Mouse (Mus musculus) ES-E14 (cell line): ENCODE results near the gene Mllt3.

Experiments used
- HCFC1 ChIP-seq: IDR thresholded peaks from 2 replicates; pipeline ENCODE4 v1.6.1; 2012; ENCODE audit warnings: low read length, inconsistent platforms, borderline replicate concordance; ENCODE audit not compliant: insufficient read depth
- MAFK ChIP-seq: IDR thresholded peaks from 2 replicates; pipeline ENCODE4 v1.6.1; 2014; ENCODE audit warnings: mild to moderate bottlenecking, low read depth, low read length, inconsistent platforms; ENCODE audit not compliant: insufficient read depth
- ZC3H11A ChIP-seq: IDR thresholded peaks from 2 replicates; pipeline ENCODE4 v1.6.1; 2012; ENCODE audit warnings: low read depth, mild to moderate bottlenecking, inconsistent platforms, low read length, borderline replicate concordance

DNA sequence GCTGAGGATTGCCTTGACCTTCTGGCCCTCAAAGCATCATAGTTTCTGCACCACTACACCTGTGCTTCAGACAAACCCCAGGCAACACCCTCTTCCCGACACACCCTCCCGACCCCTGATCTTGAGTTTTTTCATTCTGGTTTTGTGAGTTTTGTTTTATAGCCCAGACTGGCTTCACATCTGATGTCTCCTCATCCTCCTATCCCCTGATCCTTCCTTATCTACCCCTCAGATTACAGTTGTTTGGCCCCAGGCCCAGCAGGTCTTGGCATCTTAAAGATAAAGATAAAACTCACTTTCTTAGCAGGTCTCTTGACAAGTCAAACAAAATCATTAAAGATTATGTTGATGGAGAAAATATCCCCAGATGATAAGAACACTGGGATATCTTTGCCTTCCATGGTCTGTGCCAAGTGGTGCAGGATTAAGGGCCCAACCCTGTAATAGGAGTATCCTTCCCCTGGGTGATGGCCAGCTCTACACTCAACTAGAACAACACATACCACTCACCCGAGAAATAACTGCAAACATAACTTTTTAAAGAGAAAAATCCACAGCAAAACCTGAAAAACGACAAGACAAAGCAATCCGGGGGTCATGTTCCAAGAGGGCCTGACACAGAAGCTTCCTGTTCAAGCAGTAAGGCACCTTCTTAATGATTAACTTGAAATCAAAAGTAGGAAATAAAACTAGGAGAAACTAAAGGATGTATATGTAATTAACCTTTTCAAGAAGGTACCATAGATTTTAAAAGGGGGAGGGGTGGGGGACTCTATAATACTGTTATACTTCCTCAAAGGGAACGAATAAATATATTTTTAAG lies 121.8 kb downstream of the Mllt3 start:
- no peak for TF ChIP-seq ZC3H11A
- no peak for TF ChIP-seq MAFK
- TF ChIP-seq HCFC1, result no peak
